Mouse (Mus musculus) 3T3-L1 (cell line): Measurements from ENCODE around the gene Cd300c.
"Not testable (repeated sequence)": the region's sequence is repeated elsewhere in the genome, so short reads cannot be mapped to it uniquely, and the experiment has no call there.

ENCODE experiments used
- DNase-seq: peaks from one replicate; pipeline ENCODE4 v3.0.0-alpha.2; 2015; ENCODE audit warnings: low read depth, low spot score

Cd300c gene

GRCm38 (mm10) chr11:114968752-114969207 lies at the start of gene Cd300c:
Gene Cd300c (minus strand): TSS chr11:114969157.
- no peak for DNase-seq

- not testable (repeated sequence) for DNase-seq
Observed at GRCm38 (mm10) chr11:115016093-115016492, 47.1 kb upstream of the Cd300c start, which contains the start of gene Cd300ld2. Gene Cd300ld2 (minus strand): TSS chr11:115016193.

- DNase-seq: no peak
Observed at GRCm38 (mm10) chr11:115004070-115004469, 35.1 kb upstream of the Cd300c start.

GRCm38 (mm10) chr11:115001474-115002040 lies 32.6 kb upstream of the Cd300c start, which contains the start of gene Cd300c2:
Gene Cd300c2 (minus strand): TSS chr11:115001880.
- DNase-seq: no peak

GRCm38 (mm10) chr11:114989793-114990192 lies 20.8 kb upstream of the Cd300c start, which contains the start of gene Cd300ld:
Gene Cd300ld (minus strand): TSS chr11:114989922.
- no peak for DNase-seq

GRCm38 (mm10) chr11:114981866-114982265 lies 12.9 kb upstream of the Cd300c start:
- DNase-seq: peak; percentile 99

- no peak for DNase-seq
Observed at GRCm38 (mm10) chr11:114972726-114973125, 3.8 kb upstream of the Cd300c start.

- DNase-seq: peak; percentile 96
Observed at GRCm38 (mm10) chr11:114965182-114965828, 3.7 kb downstream of the Cd300c start.

GRCm38 (mm10) chr11:114960369-114960768 lies 8.6 kb downstream of the Cd300c start:
- DNase-seq: no peak

GRCm38 (mm10) chr11:114934144-114934543 lies 34.8 kb downstream of the Cd300c start, which contains the start of gene Cd300lb:
Gene Cd300lb (minus strand): TSS chr11:114934386.
- DNase-seq: peak; percentile 87

GRCm38 (mm10) chr11:114933591-114933990 lies 35.4 kb downstream of the Cd300c start:
- peak; percentile 39 for DNase-seq

GRCm38 (mm10) chr11:114931041-114931440 lies 37.9 kb downstream of the Cd300c start:
- DNase-seq: no peak

- DNase-seq: peak; percentile 84
Observed at GRCm38 (mm10) chr11:114929581-114929980, 39.4 kb downstream of the Cd300c start.

GRCm38 (mm10) chr11:114923961-114924360 lies 45.0 kb downstream of the Cd300c start:
- DNase-seq: no peak

- DNase-seq: peak; percentile 59
Observed at GRCm38 (mm10) chr11:114922439-114922838, 46.5 kb downstream of the Cd300c start.

- DNase-seq: no peak
Observed at GRCm38 (mm10) chr11:114917120-114917519, 51.8 kb downstream of the Cd300c start.

GRCm38 (mm10) chr11:114914978-114915377 lies 54.0 kb downstream of the Cd300c start:
- DNase-seq: no peak

GRCm38 (mm10) chr11:114912847-114913246 lies 56.1 kb downstream of the Cd300c start:
- DNase-seq: peak; percentile 88

GRCm38 (mm10) chr11:114909538-114909937 lies 59.4 kb downstream of the Cd300c start:
- DNase-seq: not testable (repeated sequence)

- no peak for DNase-seq
Observed at GRCm38 (mm10) chr11:114908086-114908485, 60.9 kb downstream of the Cd300c start.

- DNase-seq: no peak
Observed at GRCm38 (mm10) chr11:114907567-114907966, 61.4 kb downstream of the Cd300c start.
